ENCODE assay signal across 8 mouse cellular contexts in the genomic region with DNA sequence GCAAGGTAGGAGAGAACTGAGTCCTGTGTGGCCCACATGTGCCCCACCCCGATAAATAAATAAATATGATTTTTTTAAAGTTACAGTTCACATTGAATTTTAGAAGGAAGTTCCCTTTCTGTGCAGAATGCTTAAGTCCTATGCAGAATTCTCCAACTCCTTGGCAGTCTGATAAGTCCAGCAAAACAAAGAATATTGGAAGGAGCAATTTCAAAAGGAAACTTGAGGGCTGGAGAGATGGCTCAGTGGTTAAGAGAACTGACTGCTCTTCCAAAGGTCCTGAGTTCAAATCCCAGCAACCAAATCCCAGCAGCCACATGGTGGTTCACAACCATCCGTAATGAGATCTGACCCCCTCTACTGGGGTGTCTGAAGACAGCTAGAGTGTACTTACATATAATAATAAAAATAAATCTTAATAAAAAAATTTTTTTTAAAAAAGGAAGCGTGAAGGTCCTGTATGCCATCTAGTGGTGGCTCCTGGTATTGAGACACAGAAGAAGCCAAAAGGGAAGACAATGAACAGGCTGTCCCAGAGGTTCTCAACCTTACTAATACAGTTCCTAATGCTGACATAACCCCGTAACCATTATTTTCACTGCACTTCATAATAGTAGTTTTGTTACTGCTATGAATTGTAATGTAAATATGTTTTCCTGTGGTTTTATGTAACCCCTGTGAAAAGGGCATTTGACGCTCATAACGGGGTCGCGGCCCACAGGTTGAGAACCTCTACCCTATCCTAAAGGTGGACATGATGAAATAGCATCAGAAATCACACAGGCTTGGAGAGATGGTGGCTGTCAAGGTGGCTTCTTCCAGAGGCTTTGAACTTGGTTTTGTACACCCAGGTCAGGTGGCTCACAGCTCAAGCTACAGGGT. TPM values are rescaled to one million over a fixed set of nuclear protein-coding genes. Genes with fewer than 3 reads are reported as not detected.
A peak's percentile ranks its signal among the peaks of the same experiment; 100 is the strongest.
DNase-seq lines count a peak whose midpoint lies in the region; ATAC-seq lines count a peak whose summit lies in the region.

No protein-coding gene starts in this region.

- 71% methylated on average over 8 of the region's 8 CpGs for WGBS in hindbrain, embryonic 14.5 days

- no peaks in the 10 kb centered on the region for H3K9me3 ChIP-seq in hindbrain, embryonic 14.5 days (ENCODE audit: control insufficient read depth, low read length)

- H3K4me3 ChIP-seq in hindbrain, embryonic 14.5 days (replicated peaks; ENCODE audit: low read length): no peak overlapping the region

- no peak for ATAC-seq in hindbrain, embryonic 14.5 days (ENCODE audit: low FRiP score)

- peaks cover 23% of the 10 kb centered on the region for H3K36me3 ChIP-seq in hindbrain, embryonic 14.5 days (replicated peaks; ENCODE audit: control insufficient read depth, insufficient read depth)

- H3K27ac ChIP-seq in hindbrain, embryonic 14.5 days: no peak overlapping the region

- no peak overlapping the region for H3K4me2 ChIP-seq in hindbrain, embryonic 14.5 days (replicated peaks)

- H3K9ac ChIP-seq in hindbrain, embryonic 14.5 days: no peak overlapping the region

- no peaks in the 10 kb centered on the region for H3K27me3 ChIP-seq in hindbrain, embryonic 14.5 days (ENCODE audit: control insufficient read depth, insufficient read depth, low read length)

- DNase-seq in heart, postnatal 4 days: peak; percentile 69
- no peak for DNase-seq in heart, adult 8-10 months (ENCODE audit: low spot score)
- peak; percentile 40 for DNase-seq in ovary, postnatal 14 days (ENCODE audit: low spot score)
- DNase-seq in ovary, postnatal 36 days (ENCODE audit: low spot score): no peak
- peak; percentile 56 for DNase-seq in ZHBTc4 (ENCODE audit: low read depth, low spot score)
- DNase-seq in hindbrain, embryonic 14.5 days (ENCODE audit: low spot score): peak; percentile 71
- DNase-seq in thymus, postnatal 14 days: peak; percentile 55
- no peak for DNase-seq in right cerebral cortex, postnatal 36 days (ENCODE audit: low spot score in 2 of 2)

- no peaks in the 10 kb centered on the region for H3K4me1 ChIP-seq in hindbrain, embryonic 14.5 days (replicated peaks; ENCODE audit: control insufficient read depth, insufficient read depth, low read length)

RNA-seq across cellular contexts. Expression of gene Sbk1, which starts 25.4 kb away (rescaled TPM):
- total RNA-seq in heart, postnatal 4 days (2021): 10 to 100 TPM; 40.4 to 46.3 TPM
- 10 to 100 TPM; 73.6 to 99.4 (median 84.5) TPM for total RNA-seq in heart, adult 8-10 months (2022)
- 290 and 319 TPM in 2 replicates for polyA plus RNA-seq in hindbrain, embryonic 14.5 days (2014; fragmentation: Nextera tagmentation; extraction: Ambion mirVana)

Comparison
In these comparisons a context has a peak if more than half of its experiments do, and no peak if none do; other contexts are left out.
1. DNase-seq: peak in heart, postnatal 4 days (single experiment), ovary, postnatal 14 days (single experiment), ZHBTc4 (single experiment), hindbrain, embryonic 14.5 days (single experiment) and thymus, postnatal 14 days (single experiment); none in heart, adult 8-10 months (single experiment), ovary, postnatal 36 days (single experiment) and right cerebral cortex, postnatal 36 days (0 of 2).